8 mouse cellular contexts compared by ENCODE assay signal in the genomic region with DNA sequence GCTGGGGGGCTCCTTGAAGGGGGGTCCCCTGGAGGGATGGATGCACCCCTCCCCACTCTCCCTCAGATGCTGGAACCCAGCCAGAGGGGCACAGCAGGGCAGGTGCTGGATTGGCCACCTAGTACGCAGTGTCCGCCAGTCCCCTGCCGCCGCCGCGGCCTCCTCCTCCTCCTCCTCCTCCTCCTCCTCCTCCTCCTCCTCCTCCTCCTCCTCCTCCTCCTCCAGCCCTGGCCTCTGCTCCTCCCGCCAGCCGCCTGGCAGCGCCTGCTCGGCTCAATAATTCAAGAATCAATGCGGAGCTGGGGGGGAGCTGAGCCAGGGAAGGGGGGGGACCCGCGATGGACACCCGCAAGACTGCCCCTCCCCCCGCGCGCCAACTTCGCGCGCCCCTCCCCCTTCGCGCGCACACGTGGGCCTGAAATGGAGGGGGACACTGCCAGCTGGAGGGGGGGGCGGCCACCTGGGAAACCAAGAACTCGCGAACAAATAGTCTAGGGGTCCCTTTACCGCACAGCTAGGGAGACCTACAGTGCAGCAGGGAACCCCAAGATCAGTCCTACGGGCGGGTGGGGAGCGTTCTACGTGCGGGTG. TPM values are rescaled to one million over a fixed set of nuclear protein-coding genes. Genes with fewer than 3 reads are reported as not detected.
DNase-seq lines count a peak whose midpoint lies in the region; ATAC-seq and TF ChIP-seq lines count a peak whose summit lies in the region.

No protein-coding gene starts in this region.

- peak overlapping the region; percentile 13; the same call in 1 of the 2 replicates for H3K9ac ChIP-seq in liver, embryonic 14.5 days (replicated peaks)

- H3K36me3 ChIP-seq in heart, embryonic 10.5 days = no peaks in the 10 kb centered on the region
- H3K36me3 ChIP-seq in liver, embryonic 14.5 days (replicated peaks; ENCODE audit: control insufficient read depth, insufficient read depth, low read depth) = no peaks in the 10 kb centered on the region

- no peaks in the 10 kb centered on the region for H3K9me3 ChIP-seq in heart, embryonic 10.5 days
- H3K9me3 ChIP-seq in liver, embryonic 14.5 days (ENCODE audit: control insufficient read depth, low read length) = no peaks in the 10 kb centered on the region

- no peak for ATAC-seq in liver, embryonic 14.5 days (ENCODE audit: insufficient read depth)

- no peak for TF ChIP-seq EP300 in liver, embryonic 14.5 days (IDR thresholded peaks at IDR 0.05; ENCODE audit: low read depth)

- H3K4me3 ChIP-seq in heart, embryonic 10.5 days = peak overlapping the region; percentile 65
- H3K4me3 ChIP-seq in liver, embryonic 14.5 days (ENCODE audit: insufficient read depth in 1 of 2, low read depth in 2 of 2, low read length in 2 of 2) = peak overlapping the region; percentile 43 to 53

- DNase-seq in urinary bladder, postnatal 10 days (ENCODE audit: low spot score) = peak; percentile 10
- no peak for DNase-seq in urinary bladder, postnatal 36 days (ENCODE audit: low spot score in 2 of 2)
- DNase-seq in cerebellum, postnatal 4 days (ENCODE audit: low spot score in 2 of 2) = peak; percentile 24 to 53
- peak; percentile 73 for DNase-seq in heart, embryonic 10.5 days (ENCODE audit: low spot score)
- peak; percentile 35 for DNase-seq in kidney, adult 9 months
- DNase-seq in liver, embryonic 14.5 days (ENCODE audit: low read depth in 3 of 3, low spot score in 3 of 3) = no peak
- peak; percentile 15 for DNase-seq in ovary, postnatal 10 days (ENCODE audit: low spot score)
- DNase-seq in adipocyte (ENCODE audit: low spot score) = no peak

- H3K27me3 ChIP-seq in heart, embryonic 10.5 days (ENCODE audit: insufficient read depth, poor library complexity, severe bottlenecking) = peaks cover 85% of the 10 kb centered on the region
- peaks cover 55% of the 10 kb centered on the region for H3K27me3 ChIP-seq in liver, embryonic 14.5 days (ENCODE audit: control insufficient read depth, insufficient read depth, low read length)

- 2% methylated on average over 21 of the region's 33 CpGs for WGBS in heart, embryonic 10.5 days
- WGBS in liver, embryonic 14.5 days (ENCODE audit: insufficient replicate concordance) = 3% methylated on average over 23 of the region's 33 CpGs

- peak overlapping the region; percentile 60 for H3K4me2 ChIP-seq in liver, embryonic 14.5 days (ENCODE audit: low read depth)

- no peak for TF ChIP-seq CTCF in liver, embryonic 14.5 days (IDR thresholded peaks at IDR 0.05; ENCODE audit: low read depth)

- H3K27ac ChIP-seq in heart, embryonic 10.5 days = peak overlapping the region; percentile 81
- no peak overlapping the region for H3K27ac ChIP-seq in liver, embryonic 14.5 days

- H3K4me1 ChIP-seq in heart, embryonic 10.5 days = peaks cover 50% of the 10 kb centered on the region
- H3K4me1 ChIP-seq in liver, embryonic 14.5 days (replicated peaks; ENCODE audit: control insufficient read depth in 2 of 2, insufficient read depth in 2 of 2, low read length in 1 of 2) = peaks cover 0 to 5% of the 10 kb centered on the region in 2 experiments; a peak in 2 of 4 replicates

RNA-seq across cellular contexts. Expression of a gene that starts 29.3 kb away (rescaled TPM):
- polyA plus RNA-seq in heart, embryonic 10.5 days (2016; fragmentation: Nextera tagmentation; extraction: Ambion mirVana) = 23.0 and 24.3 TPM in 2 replicates
- polyA plus RNA-seq in liver, embryonic 14.5 days (2012; rRNA removed) = 1.2 and 1.3 TPM in 2 replicates
- 4.6 and 7.3 TPM in 2 replicates for polyA plus RNA-seq in liver, embryonic 14.5 days (2014; fragmentation: Nextera tagmentation; extraction: Ambion mirVana)

RNA-seq across cellular contexts. Expression of a gene that starts 33.3 kb away (rescaled TPM):
- 3.4 and 4.0 TPM in 2 replicates for polyA plus RNA-seq in heart, embryonic 10.5 days (2016; fragmentation: Nextera tagmentation; extraction: Ambion mirVana)
- 1.6 and 1.9 TPM in 2 replicates for polyA plus RNA-seq in liver, embryonic 14.5 days (2012; rRNA removed)
- 1.7 and 1.8 TPM in 2 replicates for polyA plus RNA-seq in liver, embryonic 14.5 days (2014; fragmentation: Nextera tagmentation; extraction: Ambion mirVana)

RNA-seq across cellular contexts. Expression of a gene that starts 37.4 kb away (rescaled TPM):
- 1.1 and 1.7 TPM in 2 replicates for polyA plus RNA-seq in heart, embryonic 10.5 days (2016; fragmentation: Nextera tagmentation; extraction: Ambion mirVana)
- polyA plus RNA-seq in liver, embryonic 14.5 days (2012; rRNA removed) = 0.78 and 0.90 TPM in 2 replicates
- 0.21 and 0.36 TPM in 2 replicates for polyA plus RNA-seq in liver, embryonic 14.5 days (2014; fragmentation: Nextera tagmentation; extraction: Ambion mirVana)

RNA-seq across cellular contexts. Expression of a gene that starts 41.9 kb away (rescaled TPM):
- polyA plus RNA-seq in heart, embryonic 10.5 days (2016; fragmentation: Nextera tagmentation; extraction: Ambion mirVana) = 2.2 and 3.1 TPM in 2 replicates
- polyA plus RNA-seq in liver, embryonic 14.5 days (2012; rRNA removed) = 1.0 and 1.7 TPM in 2 replicates
- 0.37 and 0.47 TPM in 2 replicates for polyA plus RNA-seq in liver, embryonic 14.5 days (2014; fragmentation: Nextera tagmentation; extraction: Ambion mirVana)

RNA-seq across cellular contexts. Expression of a gene that starts 41.9 kb away (rescaled TPM):
- 100 and 105 TPM in 2 replicates for polyA plus RNA-seq in heart, embryonic 10.5 days (2016; fragmentation: Nextera tagmentation; extraction: Ambion mirVana)
- 29.8 and 32.2 TPM in 2 replicates for polyA plus RNA-seq in liver, embryonic 14.5 days (2012; rRNA removed)
- polyA plus RNA-seq in liver, embryonic 14.5 days (2014; fragmentation: Nextera tagmentation; extraction: Ambion mirVana) = 35.0 and 39.7 TPM in 2 replicates

Comparison
In these comparisons a context has a peak if more than half of its experiments do, and no peak if none do; other contexts are left out.
1. DNase-seq: peak in urinary bladder, postnatal 10 days (single experiment), cerebellum, postnatal 4 days (2 of 2), heart, embryonic 10.5 days (single experiment), kidney, adult 9 months (single experiment) and ovary, postnatal 10 days (single experiment); none in urinary bladder, postnatal 36 days (0 of 2), liver, embryonic 14.5 days (0 of 3) and adipocyte (single experiment).